In genomic region chrX:166271489-166271888, GRCm38 (mm10) we compare ENCODE assay signal across 10 mouse cellular contexts. TPM values are rescaled to one million over a fixed set of nuclear protein-coding genes. Genes with fewer than 3 reads are reported as not detected.
DNase-seq lines count a peak whose midpoint lies in the region; ATAC-seq and TF ChIP-seq lines count a peak whose summit lies in the region.
"Had no signal": no experiment of that assay in that cellular context is flagged by ENCODE, and none has a peak within 500 bp of the region (broad histone marks: within the 10 kb centered on the region; RNA-seq: fewer than 3 reads in every experiment).

No protein-coding gene starts in this region.

- peak; percentile 15 to 39 for DNase-seq in left cerebral cortex, adult 9 months (ENCODE audit: low spot score in 2 of 2)
- DNase-seq in left cerebral cortex, postnatal 36 days (ENCODE audit: low spot score in 2 of 2) = no peak
- no peak for DNase-seq in spleen, postnatal 4 days (ENCODE audit: low spot score in 2 of 2)
- no peak for DNase-seq in urinary bladder, postnatal 36 days (ENCODE audit: low spot score in 2 of 2)
- DNase-seq: kidney, postnatal 25 days had no signal

- H3K9ac ChIP-seq in forebrain, embryonic 16.5 days (replicated peaks; ENCODE audit: low read depth, low read length) = no peak overlapping the region
- no peak overlapping the region for H3K9ac ChIP-seq in midbrain, embryonic 15.5 days
- H3K9ac ChIP-seq: heart, embryonic 15.5 days had no signal

- TF ChIP-seq POLR2A in cortical plate, adult 2 months (IDR thresholded peaks at IDR 0.05; ENCODE audit: extremely low read depth, insufficient read depth, low read length) = no peak

- H3K9me3 ChIP-seq in forebrain, embryonic 16.5 days (ENCODE audit: control insufficient read depth, low read length) = no peaks in the 10 kb centered on the region
- no peaks in the 10 kb centered on the region for H3K9me3 ChIP-seq in midbrain, embryonic 15.5 days
- H3K9me3 ChIP-seq: heart, embryonic 15.5 days had no signal

- peak overlapping the region; percentile 65; the same call in 1 of the 2 replicates for H3K27ac ChIP-seq in cortical plate, adult 2 months (ENCODE audit: insufficient read depth, low read length)
- H3K27ac ChIP-seq in forebrain, embryonic 16.5 days (ENCODE audit: low read length) = peak overlapping the region; percentile 79
- peak overlapping the region; percentile 48 for H3K27ac ChIP-seq in midbrain, embryonic 15.5 days
- H3K27ac ChIP-seq: heart, embryonic 15.5 days had no signal

- peaks cover 6% of the 10 kb centered on the region; the same call in 1 of the 2 replicates for H3K4me1 ChIP-seq in cortical plate, adult 2 months (ENCODE audit: control insufficient read depth, insufficient read depth, low read length)
- H3K4me1 ChIP-seq in forebrain, embryonic 16.5 days (replicated peaks; ENCODE audit: control insufficient read depth, insufficient read depth, low read length) = peaks cover 4% of the 10 kb centered on the region; the same call in 1 of the 2 replicates
- H3K4me1 ChIP-seq in midbrain, embryonic 15.5 days = no peaks in the 10 kb centered on the region
- H3K4me1 ChIP-seq: heart, embryonic 15.5 days had no signal

- 19% methylated on average over 1 of the region's 1 CpGs for WGBS in forebrain, embryonic 16.5 days
- 21% methylated on average over 1 of the region's 1 CpGs for WGBS in midbrain, embryonic 15.5 days

- peak; percentile 85 for ATAC-seq in forebrain, embryonic 16.5 days
- peak; percentile 52 for ATAC-seq in midbrain, embryonic 15.5 days (replicated peaks)
- ATAC-seq in erythroid progenitor cell, adult 5-6 weeks (replicated peaks; ENCODE audit: low FRiP score, poor library complexity, severe bottlenecking) = no peak

- H3K27me3 ChIP-seq in forebrain, embryonic 16.5 days (replicated peaks; ENCODE audit: control insufficient read depth, insufficient read depth, low read length) = no peaks in the 10 kb centered on the region
- no peaks in the 10 kb centered on the region; the same call in 1 of the 2 replicates for H3K27me3 ChIP-seq in midbrain, embryonic 15.5 days (replicated peaks)
- H3K27me3 ChIP-seq: heart, embryonic 15.5 days had no signal

- H3K4me2 ChIP-seq in forebrain, embryonic 16.5 days (ENCODE audit: low read length) = no peak overlapping the region
- H3K4me2 ChIP-seq in midbrain, embryonic 15.5 days = no peak overlapping the region
- H3K4me2 ChIP-seq: heart, embryonic 15.5 days had no signal

- no peaks in the 10 kb centered on the region for H3K36me3 ChIP-seq in forebrain, embryonic 16.5 days (ENCODE audit: control insufficient read depth, insufficient read depth)
- no peaks in the 10 kb centered on the region for H3K36me3 ChIP-seq in midbrain, embryonic 15.5 days (replicated peaks)
- H3K36me3 ChIP-seq: heart, embryonic 15.5 days had no signal

- intact Hi-C loops in left cerebral cortex, postnatal 36 days (cut with DNase I) = no loop called here

- no peak overlapping the region for H3K4me3 ChIP-seq in cortical plate, adult 2 months (ENCODE audit: insufficient read depth, low read length)
- no peak overlapping the region for H3K4me3 ChIP-seq in forebrain, embryonic 16.5 days (replicated peaks; ENCODE audit: low read length)
- H3K4me3 ChIP-seq in midbrain, embryonic 15.5 days = no peak overlapping the region
- H3K4me3 ChIP-seq: heart, embryonic 15.5 days had no signal

- no peak for TF ChIP-seq CTCF in cortical plate, adult 2 months (IDR thresholded peaks at IDR 0.05; ENCODE audit: extremely low read depth, insufficient read depth, low read length)

RNA-seq across cellular contexts. Expression of gene Gpm6b, which starts 32.8 kb away (rescaled TPM):
- 100 to 1,000 TPM; 654 to 678 TPM for total RNA-seq in left cerebral cortex, postnatal 36 days (2021)
- 609 and 616 TPM in 2 replicates for polyA plus RNA-seq in cortical plate, adult 2 months (2012; rRNA removed)
- 441 and 505 TPM in 2 replicates for polyA plus RNA-seq in forebrain, embryonic 16.5 days (2015; fragmentation: Nextera tagmentation; extraction: Ambion mirVana)
- 240 and 247 TPM in 2 replicates for polyA plus RNA-seq in midbrain, embryonic 15.5 days (2015; fragmentation: Nextera tagmentation; extraction: Ambion mirVana)
- total RNA-seq in erythroid progenitor cell, adult 5-6 weeks (2015; ENCODE audit: low replicate concordance) = 0.84 TPM in 1 of 2 replicates, not detected in the other
- 0.26 TPM in 1 of 2 replicates, not detected in the other for total RNA-seq in erythroid progenitor cell, adult 5-6 weeks (2017; ENCODE audit: low replicate concordance)

Comparison
In these comparisons a context has a peak if more than half of its experiments do, and no peak if none do; other contexts are left out.
1. DNase-seq: peak in left cerebral cortex, adult 9 months (2 of 2); none in left cerebral cortex, postnatal 36 days (0 of 2), spleen, postnatal 4 days (0 of 2) and urinary bladder, postnatal 36 days (0 of 2).
2. Peak in every context shown above with its lines, with median percentiles within 50 percentile points of each other: H3K27ac ChIP-seq.